Mouse (Mus musculus) CH12.LX (cell line): Measurements from ENCODE around the gene Cbfb. TPM values are rescaled to one million over a fixed set of nuclear protein-coding genes. Genes with fewer than 3 reads are reported as not detected.

Experiments
- DNase-seq: peaks from one replicate; pipeline ENCODE4 v3.0.0-alpha.2; 2013; ENCODE audit errors: extremely low read depth
- H3K27ac ChIP-seq: 2 replicates; pipeline ENCODE4 v1.5.1; 2012; ENCODE audit warnings: low read depth, mild to moderate bottlenecking, control low read depth, moderate library complexity; ENCODE audit not compliant: insufficient read depth
- H3K27me3 ChIP-seq: replicated peaks from 2 replicates; pipeline ENCODE3; 2012; ENCODE audit warnings: inconsistent platforms
- H3K36me3 ChIP-seq, 2 experiments: replicated peaks in 1 of 2; 2 replicates each; pipeline versions ENCODE3 to v1.6.1; 2012; ENCODE audit warnings: inconsistent platforms in 1 of 2, low read length in 1 of 2, mild to moderate bottlenecking in 1 of 2, mixed read lengths in 1 of 2, moderate library complexity in 1 of 2; ENCODE audit not compliant: control insufficient read depth in 1 of 2, insufficient read depth in 1 of 2
- H3K4me1 ChIP-seq, 2 experiments: 2 replicates each; pipeline ENCODE4 v1.6.1; 2012; ENCODE audit warnings: inconsistent platforms in 1 of 2, moderate library complexity in 1 of 2; ENCODE audit not compliant: insufficient read depth in 2 of 2, control insufficient read depth in 1 of 2
- H3K4me2 ChIP-seq: 2 replicates; pipeline ENCODE4 v1.6.1; 2012; ENCODE audit warnings: low read depth, mild to moderate bottlenecking, control low read depth; ENCODE audit not compliant: poor library complexity, insufficient read depth, severe bottlenecking
- H3K4me3 ChIP-seq, 3 experiments: fragments of 150-350 bp in 1 of 3; sonication (generic) in 1 of 3; replicated peaks in 1 of 3; 2 replicates each; pipeline versions ENCODE3 to v1.5.1; 2011 to 2012; ENCODE audit warnings: low read depth in 2 of 3, low read length in 2 of 3, mild to moderate bottlenecking in 2 of 3, moderate library complexity in 2 of 3, control low read depth in 1 of 3, improper control_type of control experiment in 1 of 3, inconsistent platforms in 1 of 3, mixed read lengths in 1 of 3; ENCODE audit not compliant: poor library complexity in 1 of 3
- H3K79me2 ChIP-seq: replicated peaks from 2 replicates; pipeline ENCODE4 v1.6.1; 2012; ENCODE audit warnings: mild to moderate bottlenecking, moderate library complexity; ENCODE audit not compliant: control insufficient read depth, poor library complexity, insufficient read depth, severe bottlenecking; ENCODE audit errors: extremely low read depth
- H3K9ac ChIP-seq: 2 replicates; pipeline ENCODE4 v1.6.1; 2012; ENCODE audit warnings: low read depth, mild to moderate bottlenecking, control low read depth, moderate library complexity; ENCODE audit not compliant: insufficient read depth
- H3K9me3 ChIP-seq: replicated peaks from 2 replicates; pipeline ENCODE3; 2012; ENCODE audit warnings: low read length, inconsistent platforms, mixed read lengths
- BHLHE40 ChIP-seq: IDR thresholded peaks from 2 replicates; pipeline ENCODE4 v1.6.1; 2011; ENCODE audit warnings: mild to moderate bottlenecking, low read depth, low read length, improper control_type of control experiment
- CHD1 ChIP-seq: IDR thresholded peaks from 2 replicates; pipeline ENCODE4 v1.6.1; 2012; ENCODE audit warnings: low read depth, low read length, improper control_type of control experiment, inconsistent platforms
- CHD2 ChIP-seq: IDR thresholded peaks from 2 replicates; pipeline ENCODE4 v1.6.1; 2011; ENCODE audit warnings: low read length, improper control_type of control experiment
- CTCF ChIP-seq, 2 experiments: IDR thresholded peaks in 1 of 2; conservative IDR thresholded peaks in 1 of 2; 2 replicates each; pipeline ENCODE4 v1.5.1; 2011 to 2012; ENCODE audit warnings: low read depth in 2 of 2, low read length in 2 of 2, improper control_type of control experiment in 1 of 2, inconsistent platforms in 1 of 2, mild to moderate bottlenecking in 1 of 2, moderate library complexity in 1 of 2
- EP300 ChIP-seq: IDR thresholded peaks from 2 replicates; pipeline ENCODE4 v1.6.1; 2011; ENCODE audit warnings: low read length, improper control_type of control experiment
- ETS1 ChIP-seq: conservative IDR thresholded peaks from 2 replicates; pipeline ENCODE4 v1.6.1; 2012; ENCODE audit warnings: low read depth, mild to moderate bottlenecking, inconsistent platforms, low read length, improper control_type of control experiment, moderate library complexity
- JUN ChIP-seq: IDR thresholded peaks from 2 replicates; pipeline ENCODE4 v1.6.1; 2011; ENCODE audit warnings: low read depth, mild to moderate bottlenecking, low read length, improper control_type of control experiment, moderate library complexity; ENCODE audit not compliant: insufficient read depth
- MAX ChIP-seq: IDR thresholded peaks from 2 replicates; pipeline ENCODE4 v1.6.1; 2011; ENCODE audit warnings: low read length, improper control_type of control experiment
- MAZ ChIP-seq: IDR thresholded peaks from 2 replicates; pipeline ENCODE4 v1.6.1; 2012; ENCODE audit warnings: low read depth, mild to moderate bottlenecking, inconsistent platforms, low read length, improper control_type of control experiment, moderate library complexity
- MEF2A ChIP-seq: IDR thresholded peaks from 2 replicates; pipeline ENCODE4 v1.6.1; 2014; ENCODE audit warnings: low read depth, mild to moderate bottlenecking, inconsistent platforms, low read length, improper control_type of control experiment, borderline replicate concordance
- MXI1 ChIP-seq: IDR thresholded peaks from 2 replicates; pipeline ENCODE4 v1.6.1; 2011; ENCODE audit warnings: mild to moderate bottlenecking, low read depth, low read length, improper control_type of control experiment
- MYC ChIP-seq: IDR thresholded peaks from 2 replicates; pipeline ENCODE4 v1.6.1; 2011; ENCODE audit warnings: low read depth, mild to moderate bottlenecking, improper control_type of control experiment, low read length
- NELFE ChIP-seq: IDR thresholded peaks from 2 replicates; pipeline ENCODE4 v1.6.1; 2011; ENCODE audit warnings: low read depth, low read length, improper control_type of control experiment
- NRF1 ChIP-seq: IDR thresholded peaks from 2 replicates; pipeline ENCODE4 v1.6.1; 2014; ENCODE audit warnings: low read depth, mild to moderate bottlenecking, inconsistent platforms, low read length, improper control_type of control experiment, moderate library complexity
- PAX5 ChIP-seq: IDR thresholded peaks from 2 replicates; pipeline ENCODE4 v1.6.1; 2012; ENCODE audit warnings: low read length, inconsistent platforms, mixed read lengths
- POLR2A ChIP-seq: IDR thresholded peaks from 2 replicates; pipeline ENCODE4 v1.6.1; 2011; ENCODE audit warnings: low read depth, mild to moderate bottlenecking, improper control_type of control experiment, low read length
- RAD21 ChIP-seq: IDR thresholded peaks from 2 replicates; pipeline ENCODE4 v1.6.1; 2011; ENCODE audit warnings: low read depth, mild to moderate bottlenecking, low read length, improper control_type of control experiment, moderate library complexity
- RCOR1 ChIP-seq: conservative IDR thresholded peaks from 2 replicates; pipeline ENCODE4 v1.6.1; 2012; ENCODE audit warnings: low read depth, mild to moderate bottlenecking, inconsistent platforms, low read length, improper control_type of control experiment
- SIN3A ChIP-seq: IDR thresholded peaks from 2 replicates; pipeline ENCODE4 v1.6.1; 2012; ENCODE audit warnings: low read length, improper control_type of control experiment, inconsistent platforms
- SMC3 ChIP-seq: IDR thresholded peaks from 2 replicates; pipeline ENCODE4 v1.6.1; 2011; ENCODE audit warnings: low read depth, low read length, improper control_type of control experiment
- TBP ChIP-seq: conservative IDR thresholded peaks from 2 replicates; pipeline ENCODE4 v1.6.1; 2011; ENCODE audit warnings: low read depth, low read length, improper control_type of control experiment
- TCF12 ChIP-seq: IDR thresholded peaks from 2 replicates; pipeline ENCODE4 v1.6.1; 2014; ENCODE audit warnings: low read depth, mild to moderate bottlenecking, inconsistent platforms, low read length, improper control_type of control experiment
- UBTF ChIP-seq: IDR thresholded peaks from 2 replicates; pipeline ENCODE4 v1.6.1; 2012; ENCODE audit warnings: low read depth, mild to moderate bottlenecking, inconsistent platforms, low read length, improper control_type of control experiment, moderate library complexity
- USF1 ChIP-seq: IDR thresholded peaks from 2 replicates; pipeline ENCODE4 v1.6.1; 2014; ENCODE audit warnings: low read depth, mild to moderate bottlenecking, inconsistent platforms, low read length, improper control_type of control experiment
- USF2 ChIP-seq: conservative IDR thresholded peaks from 2 replicates; pipeline ENCODE4 v1.6.1; 2011; ENCODE audit warnings: low read depth, low read length, improper control_type of control experiment
- ZKSCAN1 ChIP-seq: IDR thresholded peaks from 2 replicates; pipeline ENCODE4 v1.6.1; 2012; ENCODE audit warnings: low read depth, inconsistent platforms, low read length, improper control_type of control experiment, borderline replicate concordance
- ZMIZ1 ChIP-seq: IDR thresholded peaks from 2 replicates; pipeline ENCODE4 v1.6.1; 2012; ENCODE audit warnings: low read depth, mild to moderate bottlenecking, inconsistent platforms, low read length, improper control_type of control experiment
- ZNF384 ChIP-seq: IDR thresholded peaks from 2 replicates; pipeline ENCODE4 v1.6.1; 2012; ENCODE audit warnings: low read depth, low read length, improper control_type of control experiment, inconsistent platforms
- dilution Hi-C: fragments of 300-500 bp; cut with MboI; formaldehyde crosslinking; loops from 2 replicates; pipeline ENCODE4 v1.14.3; 2020; ENCODE audit warnings: low sequenced_read_pairs; ENCODE audit not compliant: extremely low pct_unique_long_range_greater_than_20kb, extremely low pct_ligation_motif_present
- in situ Hi-C: fragments of 300-500 bp; cut with MboI; formaldehyde crosslinking; loops from 3 replicates; pipeline ENCODE4 v1.14.3; 2019; ENCODE audit warnings: low sequenced_read_pairs, low pct_ligation_motif_present, low pct_unique_long_range_greater_than_20kb, mixed read lengths
- polyA plus RNA-seq: library from polyadenylated mRNA; unstranded; fragments of >175 nt; gene quantifications from 2 replicates; pipeline ENCODE4 v1.2.1, GENCODE M21; 2012; ENCODE audit warnings: low read depth; ENCODE audit not compliant: insufficient read length
- total RNA-seq, 2 experiments: library from RNA; depleted of rRNA; stranded (reverse); fragments of 300-350 nt in 1 of 2; fragments of >200 nt in 1 of 2; gene quantifications; 2 replicates each; pipeline ENCODE4 v1.2.3; 2012 to 2014

Gene Cbfb
- total and polyA plus RNA-seq, 3 experiments: 49.7 to 170 (median 97.7) TPM

DNA sequence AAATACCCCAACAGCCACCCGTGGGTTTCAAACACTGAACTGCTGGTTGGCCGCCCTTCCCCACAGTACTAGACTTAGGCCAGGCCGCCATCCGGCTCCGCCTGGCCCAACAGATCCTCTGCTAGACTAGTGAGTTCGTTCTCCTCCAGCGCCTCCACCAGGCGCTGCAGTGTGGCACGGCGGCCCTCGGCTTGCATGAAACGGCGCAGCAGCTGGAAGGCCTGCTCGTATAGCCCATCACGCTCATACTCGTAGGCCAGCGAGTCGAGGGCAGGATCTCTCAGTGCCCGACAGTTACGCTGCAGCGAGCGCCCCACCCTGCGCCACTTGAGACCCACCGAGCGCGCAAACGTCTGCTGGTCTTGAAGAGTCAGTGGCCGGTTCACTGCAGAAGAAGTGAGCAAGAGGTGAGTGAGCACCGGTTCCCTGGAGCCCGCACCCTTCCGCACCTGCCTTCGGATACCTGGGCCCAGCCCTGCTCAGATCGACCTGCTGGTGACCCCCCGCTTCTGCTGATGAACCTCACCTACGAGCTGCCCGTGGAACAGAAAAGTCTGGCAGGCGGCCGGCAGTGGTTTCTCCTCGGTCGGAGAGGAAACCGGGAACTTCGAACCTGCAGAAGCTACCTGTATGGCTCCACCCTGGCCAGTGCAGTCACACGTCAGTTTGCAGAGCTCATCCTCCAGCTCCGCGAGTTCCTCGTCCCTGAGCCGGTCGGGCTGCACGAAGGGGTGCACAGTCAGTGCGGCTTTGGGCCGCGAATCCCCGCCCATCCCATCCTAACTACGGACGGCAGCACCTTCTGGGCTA lies 88.6 kb downstream of the Cbfb start:
- no peak for DNase-seq
- H3K4me3 ChIP-seq: no peak overlapping the region
- dilution Hi-C loops (no loop called here), in situ Hi-C loops (loop anchor here (5.0 kb wide), 1 partner anchor 33 kb away; no protein-coding TSS in a partner anchor)
- peaks cover 12 to 43% of the 10 kb centered on the region in 2 experiments for H3K4me1 ChIP-seq
- peaks cover 15 to 53% of the 10 kb centered on the region in 2 experiments for H3K36me3 ChIP-seq
- H3K9me3 ChIP-seq: peaks cover 4% of the 10 kb centered on the region
- TF ChIP-seq MYC (no peak), SMC3 (no peak), MAX (no peak), UBTF (no peak), MAZ (no peak), TCF12 (no peak), ZMIZ1 (no peak), USF2 (no peak), NELFE (no peak), JUN (no peak), ZNF384 (no peak), MEF2A (no peak), CHD2 (no peak), SIN3A (no peak)
- H3K9ac ChIP-seq: no peak overlapping the region
- H3K27ac ChIP-seq: no peak overlapping the region
- no peaks in the 10 kb centered on the region for H3K27me3 ChIP-seq
- no peaks in the 10 kb centered on the region for H3K79me2 ChIP-seq
- H3K4me2 ChIP-seq: no peak overlapping the region

DNA sequence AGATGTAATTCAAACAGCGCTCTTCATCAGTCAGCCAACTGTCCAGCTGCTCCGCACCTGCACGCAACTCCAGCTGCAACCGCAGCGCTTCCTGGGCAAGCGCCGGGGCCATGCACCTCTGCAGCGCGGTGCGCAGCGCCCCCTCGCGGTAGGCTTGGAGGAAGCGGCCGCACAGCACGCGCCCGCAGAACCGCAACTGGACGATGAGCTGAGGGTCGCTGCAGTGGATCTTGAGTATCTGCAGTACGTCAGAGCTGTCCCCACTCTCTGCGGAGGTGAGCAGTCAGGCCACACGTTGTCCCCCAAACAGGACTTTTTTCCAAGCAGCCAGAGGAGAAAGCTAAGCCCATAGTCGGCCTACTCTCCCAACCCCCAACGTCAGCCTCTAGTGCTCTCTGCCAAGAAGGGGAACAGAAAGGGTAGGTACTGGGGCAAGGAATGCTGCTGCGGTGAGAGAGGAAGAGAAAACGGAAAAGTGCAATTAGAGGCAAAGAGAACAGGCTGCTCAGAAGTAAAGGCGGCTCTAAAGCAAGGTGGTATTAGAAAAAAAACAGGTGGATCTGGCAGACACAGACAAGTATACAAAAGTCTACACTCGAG lies 89.3 kb downstream of the Cbfb start:
- in situ Hi-C loops: loop anchor here (5.0 kb wide), 1 partner anchor 32 kb away; no protein-coding TSS in a partner anchor
- Histone ChIP-seq H3K27me3 (no peaks in the 10 kb centered on the region), H3K4me2 (peak overlapping the region; percentile 48), H3K9me3 (peaks cover 4% of the 10 kb centered on the region), H3K4me3 (peak overlapping the region in 1 of 3 experiments; percentile 18), H3K36me3 (peaks cover 15 to 46% of the 10 kb centered on the region in 2 experiments), H3K9ac (no peak overlapping the region), H3K4me1 (peaks cover 11 to 40% of the 10 kb centered on the region in 2 experiments), H3K79me2 (no peaks in the 10 kb centered on the region), H3K27ac (peak overlapping the region; percentile 17; the same call in 1 of the 2 replicates)
- peak; percentile 66 for DNase-seq
- dilution Hi-C loops: no loop called here
- TF ChIP-seq USF2 (no peak), PAX5 (no peak), SIN3A (peak; percentile 57; the same call in 1 of the 2 replicates), MEF2A (peak; percentile 48; the same call in 1 of the 2 replicates), MXI1 (peak; percentile 46; the same call in 1 of the 2 replicates), JUN (no peak), CHD1 (no peak), ETS1 (0 out of 2 replicates have a peak, but pooled peaks have one; percentile 22), ZMIZ1 (no peak), MYC (peak; percentile 47; the same call in 1 of the 2 replicates), RCOR1 (no peak), MAX (peak; percentile 52; the same call in 1 of the 2 replicates), NRF1 (peak; percentile 67), EP300 (peak; percentile 27), BHLHE40 (peak; percentile 76), ZKSCAN1 (no peak), SMC3 (peak; percentile 53), TBP (no peak), POLR2A (no peak), USF1 (no peak), TCF12 (peak; percentile 79), NELFE (no peak; the same call in 1 of the 2 replicates), MAZ (no peak), CTCF (conservative IDR thresholded peaks at IDR 0.05 in 1 of 2, IDR thresholded peaks at IDR 0.05 in 1 of 2; ENCODE audit: low read depth in 2 of 2, low read length in 2 of 2) (peak; percentile 41 to 83; a peak in 3 of 4 replicates), RAD21 (peak; percentile 59)
